Mouse (Mus musculus) heart, adult 2 months (tissue): ENCODE results near the gene Gsg1l. TPM values are rescaled to one million over a fixed set of nuclear protein-coding genes. Genes with fewer than 3 reads are reported as not detected.

Experiments used
- DNase-seq, 2 experiments: peaks; one replicate each; pipeline ENCODE4 v3.0.0; 2021
- H3K27ac ChIP-seq: fragments of 200-600 bp; 2 replicates; pipeline ENCODE4 v1.8.1; 2022
- H3K27me3 ChIP-seq: fragments of 200-500 bp; 2 replicates; pipeline ENCODE4 v1.6.1; 2012; ENCODE audit warnings: mild to moderate bottlenecking, low read length, inconsistent platforms, mixed read lengths; ENCODE audit not compliant: control insufficient read depth, insufficient read depth
- H3K36me3 ChIP-seq: fragments of 200-500 bp; 2 replicates; pipeline ENCODE4 v1.6.1; 2012; ENCODE audit warnings: low read length, inconsistent platforms; ENCODE audit not compliant: control insufficient read depth, insufficient read depth
- H3K4me1 ChIP-seq: fragments of 200-500 bp; 2 replicates; pipeline ENCODE4 v1.6.1; 2011; ENCODE audit warnings: low read length; ENCODE audit not compliant: control insufficient read depth, insufficient read depth
- H3K4me3 ChIP-seq: fragments of 200-600 bp; 2 replicates; pipeline ENCODE4 v1.8.1; 2022
- H3K79me2 ChIP-seq: fragments of 200-500 bp; replicated peaks from 2 replicates; pipeline ENCODE4 v1.6.1; 2012; ENCODE audit warnings: mild to moderate bottlenecking, inconsistent platforms, low read length, moderate library complexity, mixed read lengths; ENCODE audit not compliant: control insufficient read depth, insufficient read depth
- H3K9ac ChIP-seq: fragments of 200-500 bp; 2 replicates; pipeline ENCODE4 v1.6.1; 2012; ENCODE audit warnings: low read depth, mild to moderate bottlenecking, control low read depth, inconsistent platforms, low read length, mixed read lengths
- CTCF ChIP-seq: fragments of 200-600 bp; IDR thresholded peaks from 2 replicates; pipeline ENCODE4 v1.8.1; 2022; ENCODE audit warnings: antibody characterized with exemption, mild to moderate bottlenecking, moderate library complexity
- EP300 ChIP-seq: fragments of 200-500 bp; IDR thresholded peaks from 2 replicates; pipeline ENCODE4 v1.6.1; 2011; ENCODE audit warnings: low read depth, low read length, control low read depth; ENCODE audit not compliant: insufficient read depth
- POLR2A ChIP-seq: fragments of 200-500 bp; IDR thresholded peaks from 2 replicates; pipeline ENCODE4 v1.6.1; 2011; ENCODE audit warnings: mild to moderate bottlenecking, low read depth, low read length, control low read depth; ENCODE audit not compliant: insufficient read depth
- WGBS: fragments of 180-500 bp; shearing (Covaris S2); methylation state at CpG from one replicate; pipeline ENCODE4 v1.1.7; 2018; 5-methylcytosine and 5-hydroxymethylcytosine counted together
- intact Hi-C: fragments of 180-260 bp; cut with DNase I; formaldehyde crosslinking; loops from one replicate; pipeline ENCODE4 v1.15.1; 2025
- polyA plus RNA-seq: library from polyadenylated mRNA; depleted of rRNA; stranded (reverse); fragments of >200 nt; gene quantifications from 2 replicates; pipeline ENCODE4 v1.2.3, GENCODE M21; 2012
- total RNA-seq, 2 experiments: library from RNA; stranded (reverse); gene quantifications; 2 replicates each; pipeline ENCODE4 v1.2.3; 2021

The Gsg1l gene
- total and polyA plus RNA-seq, 3 experiments = 10.5 to 12.6 (median 11.3) TPM

DNA sequence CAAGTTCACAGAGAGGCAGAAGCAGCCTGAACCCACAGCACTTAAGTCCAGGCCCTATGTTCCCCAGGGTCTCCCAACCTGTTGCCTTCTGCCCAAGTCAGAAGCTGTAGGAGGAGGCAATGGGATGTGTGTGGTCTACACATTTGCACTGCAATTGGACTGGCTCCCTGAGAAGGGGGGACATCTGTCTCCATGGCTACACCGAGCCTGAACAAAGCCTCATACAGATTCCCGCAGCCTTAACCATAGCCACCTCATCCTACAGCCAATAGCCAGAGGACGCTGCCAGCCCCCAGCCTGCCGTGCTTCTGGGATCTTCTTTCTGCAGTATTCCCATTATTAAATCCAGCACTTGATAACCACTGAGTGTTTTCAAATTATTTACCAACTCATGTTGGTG, 20.0 kb downstream of the Gsg1l start:
- Histone ChIP-seq H3K27me3 (no peaks in the 10 kb centered on the region), H3K4me1 (no peaks in the 10 kb centered on the region), H3K9ac (no peak overlapping the region), H3K79me2 (no peaks in the 10 kb centered on the region), H3K4me3 (no peak overlapping the region), H3K36me3 (no peaks in the 10 kb centered on the region), H3K27ac (no peak overlapping the region)
- WGBS = 86% methylated on average over 4 of the region's 4 CpGs
- DNase-seq = no peak
- TF ChIP-seq CTCF (no peak), EP300 (no peak), POLR2A (no peak)
- intact Hi-C loops = no loop called here

DNA sequence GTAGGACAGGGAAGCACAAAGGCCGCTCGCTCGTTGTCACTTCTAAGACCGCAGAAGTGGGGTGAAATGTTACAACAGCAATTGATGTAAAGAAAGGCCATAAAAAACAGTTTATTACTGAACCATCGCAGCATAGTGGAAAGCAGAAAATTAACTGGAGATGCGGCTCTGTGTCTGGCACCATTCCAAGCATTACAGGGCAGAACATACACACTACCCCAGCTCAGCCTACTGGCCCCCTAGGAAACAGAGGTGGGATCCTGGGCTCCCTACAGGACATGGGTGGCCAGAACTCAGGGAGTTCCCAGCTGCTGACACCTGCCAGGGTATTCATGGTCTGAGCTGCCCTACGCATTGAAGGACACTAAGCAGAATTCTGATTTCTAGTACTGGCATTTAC, 23.3 kb downstream of the Gsg1l start:
- H3K4me1 ChIP-seq = no peaks in the 10 kb centered on the region
- WGBS = 64% methylated on average over 7 of the region's 7 CpGs
- no peaks in the 10 kb centered on the region for H3K27me3 ChIP-seq
- H3K27ac ChIP-seq = no peak overlapping the region
- no peak overlapping the region for H3K9ac ChIP-seq
- no peak for TF ChIP-seq EP300
- no peak for TF ChIP-seq POLR2A
- TF ChIP-seq CTCF = no peak
- no peak overlapping the region for H3K4me3 ChIP-seq
- no peak for DNase-seq
- no peaks in the 10 kb centered on the region for H3K36me3 ChIP-seq
- intact Hi-C loops = no loop called here
- no peaks in the 10 kb centered on the region for H3K79me2 ChIP-seq

GRCm38 (mm10) chr7:126057332-126057914, 24.8 kb downstream of the Gsg1l start:
- Histone ChIP-seq H3K27ac (no peak overlapping the region), H3K4me3 (no peak overlapping the region), H3K4me1 (no peaks in the 10 kb centered on the region), H3K79me2 (no peaks in the 10 kb centered on the region), H3K27me3 (no peaks in the 10 kb centered on the region), H3K9ac (no peak overlapping the region), H3K36me3 (no peaks in the 10 kb centered on the region)
- WGBS = 61% methylated on average over 10 of the region's 10 CpGs
- DNase-seq = no peak
- TF ChIP-seq CTCF (no peak), EP300 (no peak), POLR2A (no peak)
- intact Hi-C loops = no loop called here

- WGBS = 48% methylated on average over 6 of the region's 6 CpGs
- Histone ChIP-seq H3K79me2 (no peaks in the 10 kb centered on the region), H3K36me3 (no peaks in the 10 kb centered on the region), H3K27me3 (no peaks in the 10 kb centered on the region), H3K27ac (no peak overlapping the region), H3K4me1 (no peaks in the 10 kb centered on the region), H3K9ac (no peak overlapping the region), H3K4me3 (no peak overlapping the region)
- intact Hi-C loops = no loop called here
- DNase-seq = no peak
- TF ChIP-seq POLR2A (no peak), EP300 (no peak), CTCF (no peak)
These were observed 27.6 kb downstream of the Gsg1l start for GRCm38 (mm10) chr7:126054574-126054973.

GRCm38 (mm10) chr7:126053618-126054017, 28.6 kb downstream of the Gsg1l start:
- no peak for DNase-seq
- H3K9ac ChIP-seq = no peak overlapping the region
- no peaks in the 10 kb centered on the region for H3K79me2 ChIP-seq
- intact Hi-C loops = no loop called here
- H3K27ac ChIP-seq = no peak overlapping the region
- no peak overlapping the region for H3K4me3 ChIP-seq
- TF ChIP-seq EP300 (no peak), CTCF (no peak), POLR2A (no peak)
- H3K27me3 ChIP-seq = no peaks in the 10 kb centered on the region
- no peaks in the 10 kb centered on the region for H3K4me1 ChIP-seq
- H3K36me3 ChIP-seq = no peaks in the 10 kb centered on the region
- 86% methylated on average over 7 of the region's 7 CpGs for WGBS

DNA sequence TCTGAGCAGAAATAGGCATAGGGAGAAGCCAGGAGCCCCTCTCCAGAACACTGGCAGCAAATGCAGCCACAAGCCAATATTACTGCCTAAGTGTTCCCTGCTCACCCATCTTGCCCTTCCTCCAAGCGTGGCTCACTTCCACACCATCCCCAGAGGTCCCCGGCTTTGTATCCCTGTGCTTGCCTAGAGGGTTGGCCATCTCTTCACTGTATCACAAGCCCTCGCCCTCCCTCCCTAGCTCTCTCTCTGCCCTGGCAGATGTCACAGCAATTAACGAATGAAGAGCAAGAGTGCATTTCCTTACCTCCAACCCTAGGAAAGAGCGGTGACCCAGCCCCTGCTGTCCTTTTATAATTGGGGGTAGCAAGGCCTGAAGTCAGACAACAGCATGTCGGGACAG, 30.3 kb downstream of the Gsg1l start:
- TF ChIP-seq POLR2A = no peak
- TF ChIP-seq CTCF = no peak
- no peak for TF ChIP-seq EP300
- no peak for DNase-seq
- H3K4me1 ChIP-seq = no peaks in the 10 kb centered on the region
- H3K27me3 ChIP-seq = no peaks in the 10 kb centered on the region
- no peak overlapping the region for H3K4me3 ChIP-seq
- no peak overlapping the region for H3K9ac ChIP-seq
- no peaks in the 10 kb centered on the region for H3K79me2 ChIP-seq
- H3K27ac ChIP-seq = no peak overlapping the region
- intact Hi-C loops = no loop called here
- no peaks in the 10 kb centered on the region for H3K36me3 ChIP-seq
- WGBS = 48% methylated on average over 6 of the region's 6 CpGs
